Mouse (Mus musculus) stomach, embryonic 16.5 days (tissue): Measurements from ENCODE around the gene Cdk5r1. TPM values are rescaled to one million over a fixed set of nuclear protein-coding genes. Genes with fewer than 3 reads are reported as not detected.

ENCODE experiments used
- ATAC-seq: fragments of 200-750 bp; cut with Nextera tagmentation; 2 replicates; pipeline ENCODE4 v1.8.0; 2017; ENCODE audit warnings: moderate number of reproducible peaks, moderate TSS enrichment; ENCODE audit not compliant: insufficient read depth, low FRiP score
- H3K27ac ChIP-seq: fragments of 300-500 bp; sonication (generic); 2 replicates; pipeline ENCODE4 v1.5.1; 2014; ENCODE audit warnings: low read length
- H3K27me3 ChIP-seq: fragments of 300-500 bp; sonication (generic); 2 replicates; pipeline ENCODE4 v1.6.1; 2014; ENCODE audit warnings: low read length, control low read depth, mixed read lengths; ENCODE audit not compliant: control insufficient read depth, insufficient read depth
- H3K36me3 ChIP-seq: fragments of 300-500 bp; sonication (generic); 2 replicates; pipeline ENCODE4 v1.6.1; 2014; ENCODE audit warnings: low read length; ENCODE audit not compliant: control insufficient read depth, insufficient read depth
- H3K4me1 ChIP-seq: fragments of 300-500 bp; sonication (generic); 2 replicates; pipeline ENCODE4 v1.6.1; 2014; ENCODE audit warnings: low read length, control low read depth, mixed read lengths; ENCODE audit not compliant: control insufficient read depth, insufficient read depth
- H3K4me2 ChIP-seq: fragments of 300-500 bp; sonication (generic); 2 replicates; pipeline ENCODE4 v1.6.1; 2014; ENCODE audit warnings: low read depth, low read length, mixed read lengths
- H3K4me3 ChIP-seq: fragments of 300-500 bp; sonication (generic); replicated peaks from 2 replicates; pipeline ENCODE4 v1.5.1; 2014; ENCODE audit warnings: mild to moderate bottlenecking, low read length
- H3K9ac ChIP-seq: fragments of 300-500 bp; sonication (generic); 2 replicates; pipeline ENCODE4 v1.6.1; 2014; ENCODE audit warnings: low read length
- H3K9me3 ChIP-seq: fragments of 300-500 bp; sonication (generic); replicated peaks from 2 replicates; pipeline ENCODE4 v1.6.1; 2016; ENCODE audit warnings: low read length, control low read depth; ENCODE audit not compliant: control insufficient read depth
- WGBS: fragments of 180-500 bp; shearing (Covaris S2); extraction: QIAGEN DNeasy Blood & Tissue Kit; methylation state at CpG from one replicate; pipeline ENCODE4 v1.1.7; 2014; 5-methylcytosine and 5-hydroxymethylcytosine counted together
- polyA plus RNA-seq: library from polyadenylated mRNA; unstranded; fragments of >200 nt; fragmentation: Nextera tagmentation; extraction: Ambion mirVana; gene quantifications from 2 replicates; pipeline ENCODE4 v1.2.1, GENCODE M21; 2015

Cdk5r1 gene
- polyA plus RNA-seq, 1 experiment from 2014 or later, result 1.3 TPM

GRCm38 (mm10) chr11:80497225-80497919, 20.5 kb downstream of the Cdk5r1 start:
- H3K27me3 ChIP-seq, result no peaks in the 10 kb centered on the region
- no peaks in the 10 kb centered on the region for H3K36me3 ChIP-seq
- 78% methylated on average over 10 of the region's 10 CpGs for WGBS
- H3K4me1 ChIP-seq, result 0 out of 2 replicates have a peak, but pooled peaks cover 3% of the 10 kb centered on the region
- H3K9me3 ChIP-seq, result no peaks in the 10 kb centered on the region
- ATAC-seq, result no peak
- no peak overlapping the region for H3K4me2 ChIP-seq
- H3K27ac ChIP-seq, result no peak overlapping the region
- H3K4me3 ChIP-seq, result no peak overlapping the region
- no peak overlapping the region for H3K9ac ChIP-seq

GRCm38 (mm10) chr11:80498328-80499070, 21.7 kb downstream of the Cdk5r1 start:
- no peak overlapping the region for H3K4me3 ChIP-seq
- no peak overlapping the region for H3K27ac ChIP-seq
- H3K4me1 ChIP-seq, result 0 out of 2 replicates have a peak, but pooled peaks cover 3% of the 10 kb centered on the region
- no peaks in the 10 kb centered on the region for H3K27me3 ChIP-seq
- H3K9ac ChIP-seq, result no peak overlapping the region
- no peaks in the 10 kb centered on the region for H3K9me3 ChIP-seq
- ATAC-seq, result peak; percentile 60; the same call in 1 of the 2 replicates
- H3K4me2 ChIP-seq, result no peak overlapping the region
- 67% methylated on average over 11 of the region's 11 CpGs for WGBS
- H3K36me3 ChIP-seq, result no peaks in the 10 kb centered on the region

GRCm38 (mm10) chr11:80499550-80499952, 22.7 kb downstream of the Cdk5r1 start:
- no peak for ATAC-seq
- 64% methylated on average over 4 of the region's 4 CpGs for WGBS

GRCm38 (mm10) chr11:80503281-80503680, 26.5 kb downstream of the Cdk5r1 start:
- ATAC-seq, result no peak
- Histone ChIP-seq H3K4me2 (no peak overlapping the region), H3K36me3 (no peaks in the 10 kb centered on the region), H3K9me3 (no peaks in the 10 kb centered on the region), H3K9ac (no peak overlapping the region), H3K27ac (no peak overlapping the region), H3K4me1 (0 out of 2 replicates have a peak, but pooled peaks cover 3% of the 10 kb centered on the region), H3K27me3 (no peaks in the 10 kb centered on the region), H3K4me3 (no peak overlapping the region)
- WGBS, result 86% methylated on average over 6 of the region's 6 CpGs

More at GRCm38 (mm10) chr11:80499550-80499952, 22.7 kb downstream of the Cdk5r1 start:
- Histone ChIP-seq H3K9ac (no peak overlapping the region), H3K27me3 (no peaks in the 10 kb centered on the region), H3K4me3 (no peak overlapping the region), H3K4me2 (no peak overlapping the region), H3K36me3 (no peaks in the 10 kb centered on the region), H3K27ac (no peak overlapping the region), H3K4me1 (0 out of 2 replicates have a peak, but pooled peaks cover 3% of the 10 kb centered on the region), H3K9me3 (no peaks in the 10 kb centered on the region)

DNA sequence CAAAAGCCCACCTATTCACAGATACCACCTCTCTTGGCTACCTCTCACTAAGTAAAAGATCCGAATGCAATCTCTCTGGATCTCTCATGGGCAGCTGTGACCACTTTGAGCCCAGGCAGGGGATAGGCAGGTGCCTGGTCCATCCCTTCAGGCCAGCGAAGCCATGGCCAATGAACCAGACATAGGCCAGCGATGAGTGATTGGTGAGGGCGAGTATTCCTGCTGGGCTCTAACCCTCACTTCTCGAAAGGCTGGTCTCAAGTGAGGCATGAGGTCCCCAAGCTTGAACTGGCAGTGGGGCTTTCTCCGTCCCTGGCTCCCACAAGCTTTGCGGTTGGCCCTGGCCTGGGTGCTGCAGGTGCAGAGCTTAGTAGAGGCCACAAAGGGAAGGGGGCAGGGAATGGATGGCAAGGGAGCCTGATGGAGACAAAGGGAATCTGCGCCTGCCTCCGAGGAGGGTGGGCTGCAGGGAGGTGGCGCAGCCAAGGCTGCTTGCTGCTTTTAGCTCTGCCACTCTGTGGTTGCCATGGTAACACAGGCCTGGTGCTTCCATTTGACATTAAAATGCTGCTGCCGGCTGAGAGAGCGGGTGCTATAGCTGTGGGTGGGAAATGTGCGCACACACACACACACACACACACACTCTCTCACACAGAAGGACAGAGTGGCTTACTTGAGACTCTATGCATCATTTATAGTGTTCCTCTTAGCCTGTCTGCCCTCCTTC, 27.1 kb downstream of the Cdk5r1 start:
- Histone ChIP-seq H3K9me3 (no peaks in the 10 kb centered on the region), H3K4me1 (0 out of 2 replicates have a peak, but pooled peaks cover 3% of the 10 kb centered on the region), H3K4me2 (no peak overlapping the region), H3K27ac (no peak overlapping the region), H3K9ac (no peak overlapping the region), H3K36me3 (no peaks in the 10 kb centered on the region), H3K4me3 (no peak overlapping the region), H3K27me3 (no peaks in the 10 kb centered on the region)
- no peak; the same call in 1 of the 2 replicates for ATAC-seq
- 43% methylated on average over 13 of the region's 13 CpGs for WGBS

DNA sequence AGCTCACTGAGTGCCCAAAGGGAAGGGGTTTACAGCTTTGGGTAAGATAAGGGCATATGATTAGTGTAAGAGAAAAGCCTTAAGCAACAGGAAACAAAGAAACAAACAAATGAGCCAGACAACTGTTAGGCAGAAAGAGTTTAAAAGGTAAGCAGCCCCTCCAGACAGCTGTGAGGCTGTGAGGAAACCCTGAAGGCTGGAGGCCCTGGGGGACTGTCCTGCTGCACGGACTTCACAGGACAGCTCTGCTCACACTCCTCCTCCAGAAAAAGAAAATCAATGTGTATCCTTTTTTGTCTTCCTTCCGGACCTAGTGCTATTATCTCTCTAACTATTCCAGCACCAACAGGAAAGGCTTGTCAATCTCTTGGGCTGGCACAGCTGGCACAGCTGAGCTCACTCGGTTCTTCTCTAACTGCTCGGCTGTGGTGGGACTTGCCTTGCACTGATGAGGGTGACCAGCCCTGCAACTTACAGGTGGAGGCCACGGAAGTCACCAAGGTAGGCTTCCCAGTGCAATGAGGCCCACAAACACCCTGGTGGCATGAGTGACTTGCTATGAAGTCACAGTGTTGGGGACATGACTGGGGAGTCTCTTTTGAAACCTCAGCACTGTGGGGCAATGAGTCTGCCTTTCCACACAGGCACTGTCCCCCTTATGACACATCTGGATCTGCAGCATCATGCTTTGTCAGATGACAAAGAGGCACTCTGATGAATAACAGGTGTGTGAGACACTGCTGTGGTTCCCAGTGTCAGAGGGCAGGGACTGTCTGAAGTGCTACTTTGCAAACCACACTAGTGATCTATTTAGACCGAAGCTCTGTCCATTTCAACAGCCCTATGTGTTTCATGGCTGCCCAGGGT, 27.9 kb downstream of the Cdk5r1 start:
- no peaks in the 10 kb centered on the region for H3K27me3 ChIP-seq
- H3K4me1 ChIP-seq, result no peaks in the 10 kb centered on the region
- no peak overlapping the region for H3K27ac ChIP-seq
- H3K4me3 ChIP-seq, result no peak overlapping the region
- no peak overlapping the region for H3K4me2 ChIP-seq
- no peaks in the 10 kb centered on the region for H3K9me3 ChIP-seq
- no peak for ATAC-seq
- H3K9ac ChIP-seq, result no peak overlapping the region
- H3K36me3 ChIP-seq, result no peaks in the 10 kb centered on the region
- 55% methylated on average over 6 of the region's 6 CpGs for WGBS

DNA sequence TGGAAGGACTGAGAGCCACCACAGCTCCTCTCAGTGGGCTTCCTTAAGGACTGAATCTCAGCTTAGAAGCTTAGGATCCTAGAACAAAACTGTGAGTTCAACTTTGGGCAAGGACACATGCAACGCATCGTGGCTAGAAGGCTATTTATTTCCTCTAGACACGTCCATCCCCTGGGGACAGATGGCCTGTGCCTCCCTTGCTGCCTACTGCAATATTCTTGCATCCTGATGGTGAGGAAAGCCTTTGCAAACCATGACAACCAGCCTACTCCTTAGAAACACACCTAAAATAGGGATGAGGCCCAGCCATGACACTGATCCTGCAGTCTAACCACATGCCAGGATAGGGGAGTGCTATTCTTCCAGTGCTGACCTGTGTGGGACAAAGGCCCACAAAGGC, 28.8 kb downstream of the Cdk5r1 start:
- H3K9ac ChIP-seq, result no peak overlapping the region
- H3K36me3 ChIP-seq, result no peaks in the 10 kb centered on the region
- WGBS, result 83% methylated on average over 3 of the region's 3 CpGs
- H3K4me1 ChIP-seq, result no peaks in the 10 kb centered on the region
- H3K4me3 ChIP-seq, result no peak overlapping the region
- no peaks in the 10 kb centered on the region for H3K9me3 ChIP-seq
- no peak overlapping the region for H3K27ac ChIP-seq
- no peak for ATAC-seq
- H3K27me3 ChIP-seq, result no peaks in the 10 kb centered on the region
- no peak overlapping the region for H3K4me2 ChIP-seq

GRCm38 (mm10) chr11:80506483-80506882, 29.7 kb downstream of the Cdk5r1 start:
- Histone ChIP-seq H3K9ac (no peak overlapping the region), H3K9me3 (no peaks in the 10 kb centered on the region), H3K4me1 (no peaks in the 10 kb centered on the region), H3K4me2 (no peak overlapping the region), H3K4me3 (no peak overlapping the region), H3K27me3 (no peaks in the 10 kb centered on the region), H3K27ac (no peak overlapping the region), H3K36me3 (no peaks in the 10 kb centered on the region)
- no peak for ATAC-seq
